Mouse (Mus musculus) small intestine, adult 2 months (tissue): ENCODE data around the gene Cfdp1. TPM values are rescaled to one million over a fixed set of nuclear protein-coding genes. Genes with fewer than 3 reads are reported as not detected.

Experiments used
- H3K27ac ChIP-seq: fragments of 200-500 bp; 2 replicates; pipeline ENCODE4 v1.5.1; 2012; ENCODE audit warnings: low read depth, low read length, control low read depth, inconsistent platforms; ENCODE audit not compliant: insufficient read depth
- H3K27me3 ChIP-seq: fragments of 200-500 bp; 2 replicates; pipeline ENCODE4 v1.6.1; 2012; ENCODE audit warnings: mild to moderate bottlenecking, moderate library complexity, low read length, inconsistent platforms; ENCODE audit not compliant: control insufficient read depth, insufficient read depth
- H3K36me3 ChIP-seq: fragments of 200-500 bp; 2 replicates; pipeline ENCODE4 v1.6.1; 2012; ENCODE audit warnings: mild to moderate bottlenecking, low read length, control low read depth, inconsistent platforms; ENCODE audit not compliant: control insufficient read depth, insufficient read depth
- H3K4me1 ChIP-seq: fragments of 200-500 bp; 2 replicates; pipeline ENCODE4 v1.6.1; 2012; ENCODE audit warnings: low read length, inconsistent platforms, mixed read lengths; ENCODE audit not compliant: control insufficient read depth, insufficient read depth, insufficient read length
- H3K4me3 ChIP-seq: fragments of 200-500 bp; 2 replicates; pipeline ENCODE4 v1.5.1; 2012; ENCODE audit warnings: low read depth, mild to moderate bottlenecking, control low read depth, inconsistent platforms, low read length, moderate library complexity
- CTCF ChIP-seq: fragments of 200-500 bp; IDR thresholded peaks from 2 replicates; pipeline ENCODE4 v1.5.1; 2012; ENCODE audit warnings: low read depth, mild to moderate bottlenecking, control low read depth, inconsistent platforms, low read length, moderate library complexity, mixed read lengths; ENCODE audit not compliant: insufficient replicate concordance, insufficient read length; ENCODE audit errors: extremely low read depth
- POLR2A ChIP-seq: fragments of 200-500 bp; IDR thresholded peaks from 2 replicates; pipeline ENCODE4 v1.6.1; 2012; ENCODE audit warnings: low read depth, mild to moderate bottlenecking, control low read depth, inconsistent platforms, low read length, moderate library complexity
- WGBS: fragments of 180-500 bp; shearing (Covaris S2); methylation state at CpG from one replicate; pipeline ENCODE4 v1.1.7; 2018; 5-methylcytosine and 5-hydroxymethylcytosine counted together
- polyA plus RNA-seq: library from polyadenylated mRNA; depleted of rRNA; stranded (reverse); fragments of >200 nt; gene quantifications from 2 replicates; pipeline ENCODE4 v1.2.3, GENCODE M21; 2012

Gene Cfdp1
- polyA plus RNA-seq, 1 experiment: 0.25 TPM

- H3K27me3 ChIP-seq: no peaks in the 10 kb centered on the region
- peak overlapping the region; percentile 56; the same call in 1 of the 2 replicates for H3K27ac ChIP-seq
- TF ChIP-seq POLR2A (no peak), CTCF (no peak)
- peaks cover 25% of the 10 kb centered on the region for H3K36me3 ChIP-seq
- no peaks in the 10 kb centered on the region for H3K4me1 ChIP-seq
- 83% methylated on average over 6 of the region's 6 CpGs for WGBS
- no peak overlapping the region for H3K4me3 ChIP-seq
Observed at GRCm38 (mm10) chr8:111828595-111828994, 25.5 kb downstream of the Cfdp1 start.

DNA sequence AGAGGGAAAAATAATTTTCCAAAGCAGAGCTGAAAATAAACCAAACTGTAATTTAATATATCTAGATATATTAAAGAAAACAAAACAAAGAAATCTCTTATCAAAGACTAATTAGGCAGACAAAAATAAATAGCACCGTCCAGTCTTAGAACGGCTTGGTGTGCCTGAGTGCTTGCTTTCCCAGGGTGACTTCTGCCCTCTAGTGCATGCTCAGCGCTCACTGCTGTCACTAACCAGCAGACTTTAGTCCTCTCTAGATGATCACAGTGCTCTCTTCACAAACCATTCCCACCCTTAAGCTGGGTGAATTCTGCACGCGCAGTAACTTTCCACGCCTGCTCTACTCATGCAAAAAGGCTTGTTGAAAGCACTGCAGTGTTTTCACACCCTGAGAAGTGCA is 28.9 kb downstream of the Cfdp1 start:
- TF ChIP-seq CTCF: peak; percentile 50; the same call in 1 of the 2 replicates
- TF ChIP-seq POLR2A: no peak
- Histone ChIP-seq H3K27ac (no peak overlapping the region), H3K27me3 (no peaks in the 10 kb centered on the region), H3K4me1 (peaks cover 5% of the 10 kb centered on the region; the same call in 1 of the 2 replicates), H3K4me3 (no peak overlapping the region), H3K36me3 (peaks cover 19% of the 10 kb centered on the region)
- WGBS: 56% methylated on average over 6 of the region's 6 CpGs

- 95% methylated on average over 5 of the region's 5 CpGs for WGBS
- Histone ChIP-seq H3K27me3 (no peaks in the 10 kb centered on the region), H3K27ac (no peak overlapping the region), H3K36me3 (peaks cover 19% of the 10 kb centered on the region), H3K4me1 (peaks cover 5% of the 10 kb centered on the region; the same call in 1 of the 2 replicates), H3K4me3 (no peak overlapping the region)
- no peak for TF ChIP-seq POLR2A
- TF ChIP-seq CTCF: peak; percentile 31; the same call in 1 of the 2 replicates
Observed at GRCm38 (mm10) chr8:111824334-111824733, 29.8 kb downstream of the Cfdp1 start.

- H3K27me3 ChIP-seq: no peaks in the 10 kb centered on the region
- no peak for TF ChIP-seq CTCF
- no peak for TF ChIP-seq POLR2A
- peaks cover 5% of the 10 kb centered on the region; the same call in 1 of the 2 replicates for H3K4me1 ChIP-seq
- WGBS: 69% methylated on average over 10 of the region's 10 CpGs
- no peak overlapping the region for H3K4me3 ChIP-seq
- H3K27ac ChIP-seq: peak overlapping the region; percentile 12; the same call in 1 of the 2 replicates
- H3K36me3 ChIP-seq: peaks cover 14% of the 10 kb centered on the region
Observed at GRCm38 (mm10) chr8:111821199-111821598, 32.9 kb downstream of the Cfdp1 start.

DNA sequence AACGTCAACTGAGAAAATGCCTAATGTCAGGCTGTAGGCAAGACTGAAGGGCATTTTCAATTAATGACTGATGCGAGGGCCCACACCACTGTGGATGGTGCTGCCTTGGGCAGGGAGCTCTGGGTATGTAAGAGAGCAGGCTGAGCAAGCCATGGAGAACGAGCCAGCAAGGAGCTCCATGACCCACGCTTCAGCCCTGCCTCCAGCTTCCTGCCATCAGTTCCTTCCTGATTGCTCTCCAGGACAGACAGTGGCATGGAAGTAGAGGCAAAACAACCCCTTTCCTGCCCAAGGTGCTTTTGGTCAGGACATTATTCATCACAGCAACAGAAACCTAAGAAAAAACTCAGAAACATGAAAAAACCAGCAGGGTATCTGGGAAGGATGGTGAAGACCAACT is 33.4 kb downstream of the Cfdp1 start:
- no peak overlapping the region for H3K27ac ChIP-seq
- no peak for TF ChIP-seq CTCF
- no peak for TF ChIP-seq POLR2A
- WGBS: 72% methylated on average over 4 of the region's 4 CpGs

GRCm38 (mm10) chr8:111820018-111820417 is 34.1 kb downstream of the Cfdp1 start:
- Histone ChIP-seq H3K4me1 (peaks cover 5% of the 10 kb centered on the region; the same call in 1 of the 2 replicates), H3K4me3 (no peak overlapping the region), H3K27me3 (no peaks in the 10 kb centered on the region), H3K27ac (peak overlapping the region; percentile 43; the same call in 1 of the 2 replicates), H3K36me3 (peaks cover 16% of the 10 kb centered on the region)
- WGBS: 88% methylated on average over 12 of the region's 12 CpGs
- TF ChIP-seq POLR2A (no peak), CTCF (no peak)

More for the DNA sequence above, 33.4 kb downstream of the Cfdp1 start:
- Histone ChIP-seq H3K4me1 (peaks cover 5% of the 10 kb centered on the region; the same call in 1 of the 2 replicates), H3K36me3 (peaks cover 16% of the 10 kb centered on the region), H3K4me3 (no peak overlapping the region), H3K27me3 (no peaks in the 10 kb centered on the region)

- Histone ChIP-seq H3K4me3 (no peak overlapping the region), H3K27me3 (no peaks in the 10 kb centered on the region), H3K36me3 (peaks cover 11% of the 10 kb centered on the region), H3K27ac (no peak overlapping the region), H3K4me1 (peaks cover 5% of the 10 kb centered on the region; the same call in 1 of the 2 replicates)
- WGBS: 95% methylated on average over 3 of the region's 3 CpGs
- TF ChIP-seq POLR2A (no peak), CTCF (no peak)
Observed at GRCm38 (mm10) chr8:111818556-111818955, 35.5 kb downstream of the Cfdp1 start.
